Mouse (Mus musculus) kidney, adult 9 months (tissue): ENCODE data around the gene Mapk8ip3.

Experiments used
- DNase-seq: peaks from one replicate; pipeline ENCODE4 v3.0.0; 2022

Mapk8ip3 gene

DNA sequence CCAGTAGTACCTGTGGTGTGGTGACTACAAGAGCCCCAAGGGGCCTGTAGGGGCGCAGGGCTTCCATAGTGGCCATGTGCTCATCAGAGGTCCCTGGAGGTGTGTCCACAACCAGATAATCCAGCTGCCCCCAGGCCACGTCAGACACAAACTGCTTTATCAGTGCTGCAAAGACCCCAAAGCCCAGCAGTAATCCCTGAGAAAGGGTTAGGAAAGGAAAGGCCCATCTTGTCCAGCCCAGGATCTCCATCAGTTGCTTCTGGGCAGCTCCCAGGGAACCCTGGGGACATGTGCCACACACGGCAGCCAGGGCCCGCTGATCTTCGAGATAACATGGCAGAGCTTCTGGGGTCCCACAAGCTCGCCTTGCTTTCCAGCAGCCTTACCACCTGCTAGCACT, 52.4 kb downstream of the Mapk8ip3 start:
- DNase-seq: no peak

DNA sequence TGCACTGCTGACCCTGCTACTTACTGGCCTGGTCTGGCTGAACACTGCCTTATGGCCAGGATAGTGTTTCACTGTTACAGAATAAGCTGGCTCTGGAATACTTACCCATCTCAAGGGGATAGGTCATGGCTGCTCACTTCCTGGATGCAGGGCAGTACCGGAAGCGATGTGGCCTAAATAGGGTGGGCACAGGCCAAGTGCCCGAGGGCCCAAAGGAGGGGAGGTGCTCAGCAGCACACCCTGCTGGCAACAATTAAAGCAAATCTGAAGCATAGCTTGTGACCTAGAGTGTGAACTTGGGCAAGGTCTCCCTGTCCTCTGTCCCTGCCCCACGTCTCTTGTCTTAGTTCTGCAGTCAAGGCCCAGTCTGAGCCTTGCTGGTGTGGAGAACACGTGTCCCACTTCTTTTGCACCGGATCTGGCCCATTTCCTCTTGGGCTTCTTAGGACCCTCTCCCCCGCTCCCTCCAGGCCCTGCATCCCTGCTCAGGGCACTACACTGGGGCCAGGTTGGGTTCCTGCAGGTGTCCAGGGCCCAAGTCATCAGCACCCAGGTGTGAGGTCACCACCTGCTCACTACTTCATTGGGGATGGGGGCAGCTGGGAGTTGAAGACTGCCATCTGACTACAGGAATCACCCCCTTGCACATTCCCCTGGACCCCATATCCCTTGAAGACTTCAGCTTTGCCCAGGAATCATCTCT, 54.9 kb downstream of the Mapk8ip3 start:
- DNase-seq: peak; percentile 64

DNA sequence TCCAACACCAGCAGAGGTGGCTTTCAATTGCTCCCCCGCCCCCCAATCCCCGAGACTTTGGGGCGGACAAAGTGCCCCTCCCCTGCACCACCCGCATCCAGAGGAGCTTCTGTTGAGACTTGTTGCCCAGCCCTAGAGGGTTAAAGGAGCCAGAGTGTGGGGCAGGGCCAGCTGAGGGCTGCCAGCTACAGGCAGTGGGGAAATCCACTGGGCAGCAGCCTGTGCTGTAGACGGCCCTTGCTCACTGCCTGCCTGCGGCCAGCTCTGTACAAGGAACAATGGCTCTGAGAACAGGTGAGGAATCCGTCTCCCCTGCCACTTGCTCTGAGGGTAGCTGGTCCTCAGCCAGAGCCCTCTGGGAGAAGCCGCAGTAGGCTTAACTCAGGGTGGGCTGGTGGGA, 58.2 kb downstream of the Mapk8ip3 start:
- DNase-seq: no peak

DNA sequence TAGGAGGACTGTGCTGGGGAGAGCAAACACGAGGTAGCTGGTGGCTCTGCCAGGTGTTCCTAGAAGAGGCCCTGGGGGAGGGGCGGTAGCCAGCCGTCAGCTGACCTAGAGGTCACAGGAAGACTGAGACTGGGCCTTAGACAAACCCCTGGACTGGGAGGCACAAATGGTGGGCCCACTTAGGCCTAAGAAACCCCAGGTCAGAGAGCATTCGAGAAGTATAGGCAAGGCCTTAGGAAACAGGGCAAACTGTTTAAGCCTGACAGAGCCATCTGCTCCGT, 58.7 kb downstream of the Mapk8ip3 start:
- peak; percentile 94 for DNase-seq

DNA sequence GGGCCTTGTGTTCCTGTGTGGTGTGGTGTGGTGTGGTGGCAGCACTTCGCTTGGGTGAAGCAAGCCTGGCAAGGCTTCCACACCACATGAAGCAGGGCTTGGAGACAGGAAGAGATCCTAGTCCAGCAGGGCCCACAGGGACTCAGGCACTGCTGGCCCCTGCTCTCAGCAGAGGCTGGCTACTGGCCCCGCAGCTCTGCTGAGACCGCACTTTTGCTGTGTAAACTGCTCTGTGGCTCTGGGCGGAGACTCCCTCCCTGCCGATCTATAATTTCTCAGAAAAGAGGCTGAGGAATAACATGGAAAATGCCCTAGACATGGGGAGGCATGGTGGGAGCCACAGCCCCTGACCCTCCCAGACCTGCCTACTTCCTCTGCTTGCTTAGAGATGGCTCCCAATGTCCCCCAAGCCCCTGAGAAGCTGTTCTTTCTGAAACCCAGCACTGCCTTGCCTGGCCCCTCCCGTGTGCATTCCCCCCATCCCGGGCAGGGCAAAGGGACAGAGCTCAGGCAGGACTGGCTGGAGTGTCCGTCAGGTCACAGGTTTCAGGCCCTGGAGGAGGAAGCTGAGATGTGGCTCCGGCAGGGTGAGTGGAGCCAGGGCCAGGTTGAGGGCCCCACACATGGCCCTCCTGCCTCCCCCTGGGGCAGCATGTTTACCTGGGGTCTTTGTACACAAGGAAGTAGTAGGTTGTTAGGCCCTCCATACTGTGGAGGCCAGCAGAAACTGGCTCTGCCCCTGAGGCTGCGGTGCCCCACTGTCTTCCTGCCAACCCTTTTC, 59.3 kb downstream of the Mapk8ip3 start:
- DNase-seq: peak; percentile 74

- no peak for DNase-seq
Measured at GRCm38 (mm10) chr17:24874989-24875388, 61.8 kb downstream of the Mapk8ip3 start.

GRCm38 (mm10) chr17:24874405-24874745, 62.4 kb downstream of the Mapk8ip3 start:
- DNase-seq: no peak

DNA sequence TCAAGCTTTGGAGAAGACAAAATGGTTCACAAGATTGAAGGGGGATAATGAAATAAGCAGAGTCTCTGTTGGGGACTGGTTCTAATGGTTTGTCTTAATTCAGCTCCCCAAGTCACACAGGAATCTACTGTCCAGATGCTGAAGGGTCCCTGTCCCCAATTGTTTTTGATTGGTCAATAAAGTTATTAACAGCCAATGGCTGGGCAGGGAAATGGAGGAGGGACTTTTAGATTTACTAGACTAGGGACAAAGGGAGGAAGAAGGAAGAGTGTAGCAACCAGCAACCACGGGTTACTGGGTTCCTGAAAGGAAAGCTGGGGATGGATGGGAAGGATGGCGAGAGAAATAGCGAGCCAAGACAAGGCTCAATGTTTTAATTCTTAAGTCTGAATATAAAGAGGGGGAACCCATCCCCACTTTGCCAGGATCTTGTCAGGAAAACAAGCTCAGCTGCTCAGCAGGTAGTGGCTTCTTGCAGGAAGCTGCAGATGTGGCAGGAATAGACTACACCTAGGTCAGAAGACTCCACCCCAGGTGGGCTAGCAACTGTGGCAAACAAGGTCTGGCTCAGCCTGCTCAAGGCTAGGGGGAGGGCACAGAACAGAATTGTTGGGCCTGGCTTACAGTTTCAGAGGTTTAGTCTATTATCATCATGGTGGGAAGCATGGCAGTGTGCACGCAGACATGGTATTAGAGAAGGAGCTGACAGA, 62.9 kb downstream of the Mapk8ip3 start:
- DNase-seq: no peak

DNA sequence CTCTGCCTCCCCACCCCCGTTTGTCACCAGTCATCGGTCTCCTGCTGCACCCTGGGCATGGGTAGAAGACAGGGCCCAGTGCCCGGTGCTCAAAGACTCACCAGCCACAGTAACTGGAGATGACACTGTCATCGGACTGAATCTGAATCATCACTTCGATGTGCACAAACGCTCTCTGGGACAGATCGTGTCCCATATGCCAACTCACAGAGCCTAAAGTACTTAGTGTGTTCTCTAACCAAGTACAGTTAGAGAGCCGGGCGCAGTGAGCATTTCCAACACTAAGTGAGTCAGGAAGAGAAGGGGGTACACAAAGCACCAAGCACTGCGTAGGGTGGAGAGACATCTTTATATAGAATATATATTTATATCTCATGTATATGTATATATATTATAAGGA, 68.9 kb downstream of the Mapk8ip3 start:
- no peak for DNase-seq

DNA sequence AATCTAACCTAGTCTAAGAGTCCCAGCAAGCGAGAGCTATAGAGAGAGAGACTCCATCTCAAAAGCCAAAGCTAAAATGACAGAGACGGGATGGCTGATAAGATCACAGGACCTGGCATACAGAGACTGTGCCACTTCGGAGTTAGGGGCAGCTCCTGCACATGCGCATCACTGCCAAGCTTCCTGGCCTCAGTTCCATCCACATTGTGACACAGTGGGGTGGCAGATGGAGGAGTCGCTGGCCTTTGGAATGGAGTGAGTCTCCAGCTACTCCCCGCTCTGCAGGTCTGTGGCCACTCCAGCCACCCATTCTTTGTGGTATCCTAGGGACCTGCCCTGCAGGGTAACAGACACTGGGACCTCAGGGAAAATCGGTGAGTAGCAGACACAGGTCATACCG, 71.0 kb downstream of the Mapk8ip3 start, which contains the start of gene Igfals:
Gene Igfals, plus strand, starts transcription at position 222 of the 400 bp plus-strand sequence.
- no peak for DNase-seq

- DNase-seq: no peak
Measured at GRCm38 (mm10) chr17:24861785-24862184, 75.0 kb downstream of the Mapk8ip3 start.

DNA sequence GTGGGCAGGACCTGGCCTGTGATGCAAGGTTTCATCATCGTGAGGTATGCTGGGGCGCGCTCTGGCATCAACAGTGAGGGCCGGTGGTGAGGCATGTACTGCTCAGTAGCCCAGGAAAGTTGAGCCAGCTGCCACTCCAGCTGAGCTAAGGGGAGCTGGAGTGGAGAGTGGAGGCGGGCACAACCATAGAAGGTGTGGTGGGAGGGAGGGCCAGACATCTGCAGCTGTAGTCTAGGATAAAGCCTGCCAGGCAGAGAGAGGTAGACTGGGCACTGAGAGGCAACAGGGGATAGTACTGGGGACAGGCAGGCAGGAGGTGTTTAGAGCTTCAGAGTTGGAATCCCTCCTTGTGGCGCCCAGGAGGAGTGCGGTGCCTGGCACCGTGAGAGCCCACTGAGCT, 76.7 kb downstream of the Mapk8ip3 start:
- DNase-seq: no peak

DNA sequence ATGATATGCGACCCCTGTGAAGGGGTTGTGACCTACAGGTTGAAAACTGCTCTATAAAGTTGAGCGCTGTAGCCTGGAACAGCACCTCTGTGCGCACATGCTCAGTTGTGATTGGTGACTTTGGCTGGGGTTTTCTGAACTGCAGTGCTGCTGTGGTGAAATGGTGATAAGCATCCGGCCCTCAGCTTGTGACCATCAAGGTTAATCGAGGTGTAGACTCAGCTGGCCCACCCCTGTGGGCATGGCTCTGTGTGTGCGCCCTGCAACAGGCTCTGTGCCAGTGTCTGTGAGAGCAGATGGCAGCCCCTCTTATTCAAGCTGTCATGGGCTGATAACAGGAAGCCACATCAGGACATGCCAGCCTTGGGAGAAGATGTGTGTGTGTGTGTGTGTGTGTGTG, 77.8 kb downstream of the Mapk8ip3 start:
- peak; percentile 37 for DNase-seq

DNA sequence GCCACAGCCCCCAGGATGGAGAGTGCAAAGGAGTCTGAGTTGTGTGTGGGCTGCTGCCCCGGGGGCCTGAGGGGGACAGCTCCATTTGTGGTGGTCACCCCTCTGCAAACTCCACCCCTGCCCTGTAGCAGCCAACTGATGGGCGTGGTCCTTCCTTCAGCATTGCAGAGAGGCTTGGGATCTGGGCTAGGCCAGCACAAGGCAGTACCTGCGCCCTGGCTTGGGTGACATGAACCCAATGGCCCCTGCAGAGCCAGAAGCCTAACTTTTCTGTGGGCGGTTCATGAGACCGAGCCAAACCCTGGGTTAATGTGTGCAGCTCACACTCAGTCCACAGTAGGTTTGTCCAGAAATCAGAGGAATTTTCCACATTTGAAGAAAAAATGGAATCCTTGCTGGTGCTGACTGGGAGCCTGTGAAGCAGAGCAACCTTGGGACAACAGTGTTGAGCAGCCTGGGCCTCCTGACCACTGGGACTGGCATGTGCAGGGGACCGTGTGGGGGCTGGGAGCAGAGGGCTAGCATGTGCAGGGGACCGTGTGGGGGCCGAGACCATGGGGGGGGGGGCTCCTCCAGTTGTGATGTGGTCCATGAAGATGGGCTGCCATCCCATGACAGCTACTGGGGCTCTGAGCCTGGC, 78.8 kb downstream of the Mapk8ip3 start:
- DNase-seq: peak; percentile 94

GRCm38 (mm10) chr17:24856589-24856988, 80.2 kb downstream of the Mapk8ip3 start:
- no peak for DNase-seq

DNA sequence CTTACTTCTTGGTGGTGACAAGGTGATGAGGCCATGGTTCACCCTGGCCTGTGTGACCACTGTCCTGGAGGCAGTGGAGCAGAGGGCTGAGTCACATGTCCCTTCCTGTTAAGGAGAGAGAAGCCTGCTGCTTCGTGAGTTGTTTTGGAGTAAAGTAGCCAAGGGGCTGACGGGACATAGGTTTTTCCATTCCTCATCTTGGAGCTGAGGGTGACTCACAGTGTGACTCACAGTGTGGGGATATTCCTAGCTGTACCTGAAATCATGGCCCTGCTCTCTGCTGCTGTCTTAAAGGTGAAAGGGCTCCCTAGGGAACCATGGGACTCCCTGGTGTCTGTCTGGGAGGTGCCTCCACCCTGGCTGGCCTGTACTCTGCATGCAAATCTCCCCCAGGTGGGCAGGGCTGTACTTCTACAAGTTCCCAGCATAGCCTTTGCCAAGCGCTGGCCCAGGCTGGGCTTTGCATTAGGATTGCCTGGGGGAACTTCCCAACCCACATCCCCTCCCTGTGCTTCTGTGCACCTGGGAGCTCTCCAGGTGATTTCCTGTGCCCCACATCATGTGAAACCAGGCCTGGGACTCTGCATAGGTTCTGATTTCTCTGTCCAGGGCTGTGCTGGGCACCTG, 80.8 kb downstream of the Mapk8ip3 start:
- peak; percentile 42 for DNase-seq

DNA sequence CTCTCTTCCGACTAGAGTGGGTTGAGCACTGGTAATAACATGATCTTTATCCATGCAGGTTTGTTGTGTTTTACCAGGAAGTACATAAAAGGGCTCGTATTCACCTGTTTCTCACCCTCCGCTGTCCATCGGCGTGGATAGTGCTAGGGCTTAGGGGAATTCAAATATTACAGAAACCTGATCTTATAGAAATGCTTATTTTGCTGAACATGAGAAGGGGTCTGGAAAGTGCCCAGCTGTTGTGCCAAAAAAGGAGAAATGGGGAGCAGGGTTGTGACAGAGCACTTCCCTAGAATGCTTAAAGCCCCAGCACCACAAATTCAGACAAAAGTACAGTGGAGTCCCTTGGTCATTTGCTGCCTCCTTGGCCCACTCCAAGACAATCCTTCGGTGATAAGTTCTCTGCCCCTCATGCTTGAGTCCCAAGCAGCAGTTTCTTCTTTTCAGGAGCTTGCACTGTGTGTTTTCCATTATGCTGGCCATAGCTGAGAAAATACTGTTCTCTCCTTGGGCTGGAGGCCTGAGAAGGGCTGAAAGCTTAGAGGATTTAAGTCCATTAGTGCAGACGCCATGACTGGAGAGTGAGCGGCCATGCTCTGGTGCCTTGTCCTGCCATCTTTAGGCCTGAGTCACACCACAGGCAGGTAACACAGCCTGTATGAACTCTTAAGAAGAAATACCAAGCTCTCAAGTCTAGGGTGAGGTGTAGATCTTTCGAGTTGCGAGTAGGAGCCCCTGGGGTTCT, 85.2 kb downstream of the Mapk8ip3 start:
- DNase-seq: no peak

- DNase-seq: no peak
Measured at GRCm38 (mm10) chr17:24850773-24851127, 86.0 kb downstream of the Mapk8ip3 start.

DNA sequence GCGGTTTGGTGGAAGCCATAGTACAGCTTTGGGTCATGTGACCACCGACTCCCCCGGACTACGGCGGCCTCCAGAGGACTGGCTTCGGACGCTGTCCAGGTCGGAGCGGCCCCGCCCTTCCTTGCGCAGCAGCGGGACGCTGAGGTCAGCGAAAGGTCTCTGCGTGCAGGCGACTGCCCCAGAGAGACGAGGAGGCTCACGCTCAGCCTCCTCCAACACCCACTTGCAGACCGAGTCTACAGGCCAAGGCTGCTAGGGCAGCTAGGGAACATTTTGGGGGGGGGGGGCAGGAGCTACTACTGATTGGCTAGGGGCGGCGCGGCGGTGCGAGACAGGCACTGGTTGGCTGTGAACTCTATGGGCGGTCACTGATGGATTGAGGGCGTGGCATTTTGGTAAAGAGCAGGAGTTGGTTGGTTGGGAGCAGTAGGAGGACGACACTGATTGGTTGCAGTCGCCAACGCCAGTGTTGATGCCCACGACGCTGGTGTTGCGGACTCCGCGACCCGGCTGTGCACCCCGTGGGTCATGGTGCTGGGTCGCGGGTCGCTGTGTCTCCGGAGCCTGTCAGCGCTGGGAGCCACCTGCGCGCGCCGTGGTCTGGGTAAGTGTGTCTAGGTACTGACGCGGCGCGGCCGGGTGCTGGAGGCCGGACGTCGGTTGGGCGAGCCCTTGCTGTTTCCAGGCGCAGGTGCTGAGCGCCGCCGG, 86.6 kb downstream of the Mapk8ip3 start, which contains the start of gene Fahd1:
Gene Fahd1, minus strand, starts transcription at position 300 of the 708 bp plus-strand sequence.
- DNase-seq: peak; percentile 99

GRCm38 (mm10) chr17:24849733-24850064, 87.1 kb downstream of the Mapk8ip3 start:
- no peak for DNase-seq

- peak; percentile 88 for DNase-seq
Measured at GRCm38 (mm10) chr17:24848600-24849031, 88.2 kb downstream of the Mapk8ip3 start.

DNA sequence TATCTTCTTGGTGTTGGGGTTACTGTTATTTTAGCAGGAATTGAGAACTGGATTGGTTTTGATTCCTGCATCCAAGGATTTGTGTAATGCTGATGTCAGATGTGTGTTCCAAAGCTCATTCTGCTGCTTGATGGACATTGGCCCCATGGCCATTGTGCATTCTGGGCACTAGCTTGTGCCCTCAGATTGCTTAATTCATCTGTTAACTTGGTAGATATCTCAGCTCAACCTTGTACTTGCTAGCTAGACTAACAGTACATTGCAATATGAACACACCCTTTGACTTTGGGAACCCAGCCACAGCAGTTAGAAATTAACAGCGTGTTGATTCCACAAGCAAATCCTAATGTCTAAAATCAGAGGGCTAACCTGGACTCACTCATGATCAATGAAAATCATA, 89.4 kb downstream of the Mapk8ip3 start:
- peak; percentile 93 for DNase-seq
